Mouse (Mus musculus): ENCODE measurements around the gene Vwa7.
"Not testable (repeated sequence)": the region's sequence is repeated elsewhere in the genome, so short reads cannot be mapped to it uniquely, and the experiment has no call there.

Vwa7 gene

DNA sequence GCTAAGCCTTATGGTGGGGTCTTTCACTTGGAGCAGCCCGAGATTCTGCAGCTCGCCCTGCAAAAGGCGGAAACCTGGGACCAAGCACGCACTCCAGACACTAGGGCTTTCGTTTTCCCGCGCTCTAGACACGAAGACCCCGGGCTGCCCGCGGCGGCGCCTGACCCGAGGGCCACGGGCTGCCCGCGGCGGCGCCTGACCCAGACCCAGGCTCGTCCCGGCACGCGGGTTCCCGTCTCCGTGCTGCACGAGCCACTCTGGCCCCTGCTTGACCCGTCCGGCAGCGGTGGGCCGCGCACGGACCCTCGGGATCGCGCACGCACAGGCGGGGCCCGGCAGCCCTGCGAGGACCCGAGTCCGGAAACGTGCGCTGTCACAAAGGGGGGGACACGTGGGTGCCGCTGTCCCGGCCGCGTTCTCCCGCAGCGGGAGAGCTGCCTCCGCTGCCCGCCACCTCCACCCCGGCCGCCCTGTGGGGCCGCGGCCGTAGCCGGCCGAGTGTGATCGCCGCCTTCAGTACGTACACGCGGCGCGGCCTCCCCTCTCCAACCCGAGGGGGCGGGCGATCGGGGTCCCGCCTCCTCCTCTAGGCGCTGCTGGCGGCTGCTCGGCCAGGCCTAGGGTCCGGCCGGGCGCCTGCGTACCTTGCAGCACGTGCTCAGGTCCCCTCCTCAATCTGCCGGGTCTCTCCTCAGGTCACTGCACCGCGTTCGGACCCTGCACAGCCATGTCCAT, 15.5 kb upstream of the Vwa7 start, which contains the start of gene Vars:
Vars (plus strand) TSS at position 271 of the 735 bp plus-strand sequence.
- peak; percentile 70 to 83 for DNase-seq (ENCODE audit: low spot score in 2 of 2)

DNA sequence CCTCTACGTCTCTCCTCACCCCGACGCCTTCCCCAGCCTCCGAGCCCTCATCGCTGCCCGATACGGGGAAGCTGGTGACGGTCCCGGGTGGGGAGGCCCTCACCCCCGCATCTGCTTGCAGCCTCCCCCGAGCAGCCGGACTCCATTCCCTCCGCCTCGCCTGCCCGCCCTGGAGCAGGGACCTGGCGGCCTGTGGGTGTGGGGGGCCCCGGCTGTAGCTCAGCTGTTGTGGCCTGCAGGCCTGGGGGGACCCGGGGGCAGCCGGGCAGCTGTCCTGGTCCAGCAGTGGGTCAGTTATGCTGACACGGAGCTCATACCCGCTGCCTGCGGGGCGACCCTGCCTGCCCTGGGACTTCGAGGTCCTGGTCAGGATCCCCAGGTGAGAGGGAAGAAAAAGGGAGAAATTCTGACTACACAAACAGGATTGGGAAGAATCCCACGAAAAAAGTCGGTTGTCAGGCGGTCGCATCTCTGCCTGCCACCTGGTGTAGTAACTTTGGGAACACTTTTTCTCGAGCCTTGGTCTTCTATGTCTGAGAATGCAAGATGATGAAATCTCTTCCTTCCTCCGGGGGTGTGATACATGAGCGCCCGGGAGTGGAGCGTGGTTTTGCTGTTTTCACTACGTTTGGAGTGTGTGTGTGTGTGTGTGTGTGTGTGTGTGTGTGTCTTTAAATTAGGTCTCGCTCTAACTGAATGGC, 14.8 kb upstream of the Vwa7 start:
- DNase-seq (ENCODE audit: low spot score in 2 of 2) = no peak

DNA sequence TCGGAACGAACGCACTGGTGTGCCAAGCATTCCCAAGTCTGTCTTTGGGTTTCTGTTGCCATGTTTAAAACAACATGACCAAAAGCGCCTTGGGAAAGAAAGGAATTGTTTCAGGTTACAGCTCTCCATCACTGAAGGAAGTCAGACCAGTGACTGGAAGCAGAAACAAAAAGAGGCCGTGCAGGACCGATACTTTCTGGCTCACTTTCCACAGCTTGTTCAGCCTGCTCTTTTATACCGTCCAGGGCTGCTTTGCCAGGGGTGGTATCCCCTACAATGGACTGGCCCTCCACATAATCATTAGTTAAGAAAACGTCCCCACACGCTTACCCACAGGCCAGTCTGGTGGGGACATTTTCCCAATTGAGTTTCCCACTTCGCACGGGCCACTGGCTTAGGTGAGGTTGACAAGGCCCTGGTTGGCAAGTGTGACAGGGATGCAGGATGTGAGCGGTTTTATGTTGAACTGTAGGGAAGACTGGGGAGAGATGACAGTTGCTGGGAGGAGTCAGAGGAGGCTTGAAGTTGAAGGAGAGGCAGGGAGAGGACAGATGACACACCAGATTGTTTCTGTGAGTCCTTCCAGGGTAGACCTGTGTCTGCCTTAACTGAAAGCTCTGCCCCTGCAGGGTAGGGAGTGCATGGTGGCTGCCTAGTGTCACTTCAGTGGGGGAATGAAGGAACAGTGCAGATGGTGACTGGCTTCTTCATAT, 14.1 kb upstream of the Vwa7 start:
- DNase-seq (ENCODE audit: low spot score in 2 of 2) = no peak

GRCm38 (mm10) chr17:35003022-35003838, 13.1 kb upstream of the Vwa7 start:
- DNase-seq (ENCODE audit: low spot score in 2 of 2) = no peak

- no peak for DNase-seq (ENCODE audit: low spot score in 2 of 2)
These were observed 12.2 kb upstream of the Vwa7 start for GRCm38 (mm10) chr17:35004075-35004717.

DNA sequence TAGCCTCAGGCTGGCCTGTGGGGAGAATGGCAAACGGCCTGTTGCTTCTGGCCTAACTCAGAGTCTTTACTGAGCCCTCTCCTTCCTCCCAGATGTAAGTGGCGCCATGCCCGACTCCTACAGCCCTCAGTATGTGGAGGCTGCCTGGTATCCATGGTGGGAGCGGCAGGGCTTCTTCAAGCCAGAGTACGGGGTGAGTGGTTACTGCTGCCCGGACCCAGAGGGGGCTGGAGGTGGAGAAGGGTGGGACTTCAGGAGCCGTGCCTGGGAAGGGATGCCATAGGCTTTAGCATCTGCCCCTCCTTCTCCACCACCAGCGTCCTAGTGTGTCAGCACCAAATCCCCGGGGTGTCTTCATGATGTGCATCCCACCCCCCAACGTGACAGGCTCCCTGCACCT, 11.2 kb upstream of the Vwa7 start:
- no peak for DNase-seq (ENCODE audit: low spot score in 2 of 2)

DNA sequence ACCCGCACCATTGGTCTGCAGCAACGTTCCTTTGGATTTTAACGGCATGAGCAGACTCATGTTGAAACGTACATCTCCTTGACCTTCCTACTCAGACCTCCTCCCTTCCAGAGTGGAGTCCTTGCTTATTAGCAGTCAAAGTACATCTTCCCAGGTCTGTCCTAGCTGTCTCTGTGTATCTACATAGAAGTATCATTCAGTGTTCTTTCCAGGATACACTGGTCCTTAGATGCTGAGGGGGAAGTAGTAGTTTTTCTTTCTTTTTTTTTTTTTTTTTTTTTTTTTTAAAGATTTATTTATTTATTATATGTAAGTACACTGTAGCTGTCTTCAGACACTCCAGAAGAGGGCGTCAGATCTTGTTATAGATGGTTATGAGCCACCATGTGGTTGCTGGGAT, 10.5 kb upstream of the Vwa7 start:
- not testable (repeated sequence) for DNase-seq (ENCODE audit: low spot score in 2 of 2)

- DNase-seq (ENCODE audit: low spot score in 2 of 2) = no peak
These were observed 8.9 kb upstream of the Vwa7 start for GRCm38 (mm10) chr17:35007387-35007991.

DNA sequence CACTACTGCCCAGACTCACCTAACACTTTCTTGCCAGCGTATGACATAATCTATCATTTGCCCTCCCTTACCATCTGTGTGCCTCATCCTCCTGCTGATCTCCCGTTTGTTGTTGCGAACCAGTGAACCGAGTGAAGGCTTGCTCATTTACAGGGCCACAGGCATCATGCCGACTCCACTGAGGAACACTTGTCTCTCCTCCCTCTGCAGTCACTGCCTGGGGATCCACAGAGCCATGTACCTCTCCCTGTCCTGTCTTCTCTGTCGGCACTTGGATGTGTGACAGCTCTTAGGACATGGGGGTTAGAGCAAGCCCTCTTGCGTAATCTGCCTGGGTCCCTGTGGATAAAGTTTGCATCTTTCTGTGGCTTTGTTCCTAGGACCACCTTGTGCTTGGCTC, 6.8 kb upstream of the Vwa7 start:
- DNase-seq (ENCODE audit: low spot score in 2 of 2) = no peak

GRCm38 (mm10) chr17:35011440-35011839, 4.9 kb upstream of the Vwa7 start:
- no peak for DNase-seq (ENCODE audit: low spot score in 2 of 2)

DNA sequence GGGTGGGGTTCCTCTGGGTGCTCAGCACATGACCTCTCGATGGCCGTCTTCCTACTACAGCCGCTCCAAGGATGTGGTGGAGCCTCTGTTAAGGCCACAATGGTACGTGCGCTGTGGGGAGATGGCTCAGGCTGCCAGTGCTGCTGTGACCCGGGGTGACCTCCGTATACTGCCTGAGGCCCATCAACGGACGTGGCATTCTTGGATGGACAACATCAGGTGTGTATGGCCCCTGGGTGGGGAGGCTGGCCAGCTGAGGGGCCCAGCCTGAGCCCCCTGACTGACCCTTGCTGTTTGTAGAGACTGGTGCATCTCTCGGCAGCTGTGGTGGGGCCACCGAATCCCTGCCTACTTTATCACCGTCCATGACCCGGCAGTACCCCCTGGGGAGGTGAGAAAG, 3.9 kb upstream of the Vwa7 start:
- DNase-seq (ENCODE audit: low spot score in 2 of 2) = no peak

GRCm38 (mm10) chr17:35013221-35013620, 3.2 kb upstream of the Vwa7 start:
- DNase-seq (ENCODE audit: low spot score in 2 of 2) = no peak

DNA sequence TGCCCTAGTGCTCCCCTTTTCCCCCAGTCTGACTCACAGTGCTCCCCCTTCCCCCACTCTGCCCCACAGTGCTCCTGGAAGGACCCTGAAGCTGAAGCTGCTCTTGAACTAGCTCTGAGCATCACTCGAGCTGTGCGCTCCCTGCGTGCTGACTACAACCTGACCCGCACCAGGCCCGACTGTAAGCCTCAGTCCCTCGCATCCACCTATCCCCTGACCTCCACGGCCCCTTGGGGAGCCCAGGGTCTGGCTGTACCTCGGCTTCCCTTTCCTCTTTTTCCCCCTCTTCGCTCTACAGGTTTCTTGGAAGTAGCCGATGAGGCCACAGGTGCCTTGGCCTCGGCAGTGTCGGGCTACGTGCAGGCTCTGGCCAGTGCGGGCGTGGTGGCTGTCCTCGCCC, 1.1 kb upstream of the Vwa7 start:
- DNase-seq (ENCODE audit: low spot score in 2 of 2) = no peak

DNA sequence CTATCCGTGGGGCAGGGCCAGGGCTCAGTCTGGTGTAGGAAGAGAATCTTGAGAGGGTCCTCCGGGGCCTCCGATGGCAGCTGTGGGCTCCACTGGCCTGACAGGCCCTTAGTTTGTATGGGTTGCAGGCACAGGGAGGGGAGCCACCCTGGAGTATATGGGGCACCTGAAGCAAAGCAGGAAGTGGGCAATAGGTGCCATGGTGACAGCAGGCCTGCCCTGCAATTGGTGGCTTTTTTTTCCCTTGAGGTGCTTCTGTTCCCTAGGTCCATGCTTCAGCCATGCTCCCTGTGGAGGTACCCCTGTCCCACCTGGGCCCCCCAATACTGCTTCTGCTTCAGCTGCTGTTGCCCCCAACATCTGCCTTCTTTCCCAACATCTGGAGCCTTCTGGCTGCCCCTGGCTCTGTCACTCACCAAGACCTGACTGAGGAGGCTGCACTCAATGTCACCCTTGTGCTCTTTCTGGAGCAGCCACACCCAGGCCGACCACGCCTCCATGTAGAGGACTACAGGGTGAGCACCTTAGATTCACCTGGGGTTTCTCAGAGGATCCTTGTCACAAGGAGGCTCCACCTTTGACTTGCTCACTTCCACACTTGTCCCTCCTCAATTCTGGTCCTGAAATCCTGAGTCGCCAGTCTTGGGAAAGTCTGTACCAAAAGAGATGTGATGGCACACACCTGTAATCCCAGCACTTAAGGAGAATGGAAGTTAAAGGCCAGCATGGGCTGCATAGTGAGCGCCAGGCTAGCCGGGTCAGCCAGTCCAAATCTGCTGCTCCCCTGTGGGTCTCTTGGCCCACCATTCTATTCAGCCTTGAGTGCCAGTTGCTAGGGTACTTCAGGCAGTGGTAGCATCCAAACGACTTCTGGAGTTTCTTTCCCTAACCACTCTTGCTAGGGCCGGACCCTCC, 669 bp downstream of the Vwa7 start:
- DNase-seq (ENCODE audit: low spot score in 2 of 2) = no peak

- DNase-seq (ENCODE audit: low spot score in 2 of 2) = no peak
These were observed 1.3 kb downstream of the Vwa7 start for GRCm38 (mm10) chr17:35017706-35018030.

DNA sequence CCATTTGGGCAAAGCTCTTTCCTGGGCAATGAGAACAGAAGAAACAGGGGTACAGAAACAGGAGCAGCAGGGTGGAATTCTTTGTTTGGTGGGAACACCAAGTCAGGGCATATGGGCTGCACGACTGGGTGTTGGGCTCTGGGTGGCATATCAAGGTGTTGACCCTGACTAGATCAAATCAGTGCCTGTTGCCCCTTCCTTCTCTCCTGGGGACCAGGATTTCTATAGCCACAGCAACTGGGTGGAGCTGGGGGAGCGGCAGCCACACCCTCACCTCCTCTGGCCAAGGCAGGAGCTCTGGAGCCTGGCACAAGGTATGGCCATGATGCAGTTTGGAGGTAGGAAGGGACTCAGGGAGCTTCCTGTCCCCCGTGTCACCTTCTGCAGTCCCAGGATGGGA, 1.8 kb downstream of the Vwa7 start:
- no peak for DNase-seq (ENCODE audit: low spot score in 2 of 2)

- no peak for DNase-seq (ENCODE audit: low spot score in 2 of 2)
These were observed 3.5 kb downstream of the Vwa7 start for GRCm38 (mm10) chr17:35019894-35020293.

DNA sequence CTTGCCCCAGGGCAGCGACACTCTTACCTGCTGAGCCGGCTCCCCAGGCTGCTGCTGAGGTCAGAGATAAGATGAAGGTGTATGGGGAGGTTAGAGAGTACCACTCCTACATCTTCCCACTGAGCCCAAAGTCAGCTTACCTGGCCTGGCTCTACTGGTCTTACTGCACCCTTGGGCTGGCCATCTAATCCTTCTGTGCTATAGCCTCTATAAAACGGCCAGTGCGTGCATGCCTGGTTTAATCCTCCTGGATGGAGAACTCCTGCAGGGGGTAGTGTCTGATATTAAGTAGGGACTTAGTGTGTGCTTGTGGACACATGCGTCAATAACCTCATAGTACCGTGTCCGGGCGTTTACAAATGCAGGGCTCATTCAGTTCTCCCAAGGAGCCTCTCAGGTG, 4.2 kb downstream of the Vwa7 start:
- DNase-seq (ENCODE audit: low spot score in 2 of 2) = no peak

- DNase-seq (ENCODE audit: low spot score in 2 of 2) = peak; percentile 73 to 80
These were observed 4.9 kb downstream of the Vwa7 start for GRCm38 (mm10) chr17:35021163-35021808.
